Comparison of ENCODE assay signal across 8 mouse cellular contexts in the genomic region with DNA sequence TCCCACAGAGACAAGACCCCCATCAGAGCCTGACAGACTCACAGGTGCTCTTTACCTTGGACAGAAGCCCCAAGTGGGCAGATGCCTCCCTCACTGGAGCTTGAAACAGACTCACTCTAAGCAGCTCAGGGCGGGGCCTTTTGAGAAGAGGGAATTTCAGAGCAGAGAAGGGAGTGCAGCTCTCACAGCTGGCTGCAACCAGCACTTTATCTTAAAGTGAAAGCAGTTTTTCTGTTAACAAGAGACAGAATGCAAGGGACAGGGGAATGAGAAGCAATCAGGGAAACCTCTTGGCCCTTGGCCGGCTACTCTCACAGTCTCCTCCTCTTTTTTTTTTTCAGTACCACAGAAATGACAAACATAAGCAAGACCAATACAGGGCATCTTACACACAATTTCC. TPM values are rescaled to one million over a fixed set of nuclear protein-coding genes. Genes with fewer than 3 reads are reported as not detected.
DNase-seq lines count a peak whose midpoint lies in the region; ATAC-seq lines count a peak whose summit lies in the region.

No protein-coding gene starts in this region.

- no peak for ATAC-seq in limb, embryonic 15.5 days (ENCODE audit: insufficient number of reproducible peaks, low FRiP score, low TSS enrichment, low read depth)

- no peaks in the 10 kb centered on the region for H3K36me3 ChIP-seq in heart, embryonic 10.5 days
- no peaks in the 10 kb centered on the region for H3K36me3 ChIP-seq in limb, embryonic 15.5 days

- H3K27ac ChIP-seq in heart, embryonic 10.5 days, result no peak overlapping the region
- H3K27ac ChIP-seq in limb, embryonic 15.5 days, result 0 out of 2 replicates have a peak overlapping the region, but pooled peaks have one; percentile 8

- H3K4me3 ChIP-seq in heart, embryonic 10.5 days, result no peak overlapping the region
- no peak overlapping the region for H3K4me3 ChIP-seq in limb, embryonic 15.5 days

- 7% methylated on average over 2 of the region's 2 CpGs for WGBS in heart, embryonic 10.5 days
- 14% methylated on average over 2 of the region's 2 CpGs for WGBS in limb, embryonic 15.5 days

- H3K4me1 ChIP-seq in heart, embryonic 10.5 days, result peaks cover 9% of the 10 kb centered on the region; the same call in 1 of the 2 replicates
- 0 out of 2 replicates have a peak, but pooled peaks cover 2% of the 10 kb centered on the region for H3K4me1 ChIP-seq in limb, embryonic 15.5 days

- no peaks in the 10 kb centered on the region for H3K9me3 ChIP-seq in heart, embryonic 10.5 days
- no peaks in the 10 kb centered on the region for H3K9me3 ChIP-seq in limb, embryonic 15.5 days

- no peaks in the 10 kb centered on the region for H3K27me3 ChIP-seq in heart, embryonic 10.5 days (ENCODE audit: insufficient read depth, poor library complexity, severe bottlenecking)
- H3K27me3 ChIP-seq in limb, embryonic 15.5 days, result no peaks in the 10 kb centered on the region

- H3K4me2 ChIP-seq in limb, embryonic 15.5 days, result peak overlapping the region; percentile 17; the same call in 1 of the 2 replicates

- H3K9ac ChIP-seq in limb, embryonic 15.5 days, result no peak overlapping the region

- DNase-seq in heart, adult 11 months, result peak; percentile 97
- no peak for DNase-seq in heart, embryonic 10.5 days (ENCODE audit: low spot score)
- DNase-seq in gastrocnemius, postnatal 10 days, result peak; percentile 17
- peak; percentile 49 for DNase-seq in testis, postnatal 10 days (ENCODE audit: low spot score)
- no peak for DNase-seq in frontal cortex, postnatal 14 days (ENCODE audit: low spot score in 2 of 2)
- DNase-seq in layer of hippocampus, adult 8-10 months (ENCODE audit: low spot score in 2 of 2), result no peak
- no peak for DNase-seq in T-cell, adult 2 months (ENCODE audit: low spot score)

RNA-seq across cellular contexts. Expression of gene B3galnt1, which starts 56.2 kb away (rescaled TPM):
- polyA plus RNA-seq in heart, embryonic 10.5 days (2016; fragmentation: Nextera tagmentation; extraction: Ambion mirVana), result 26.5 and 27.7 TPM in 2 replicates
- total RNA-seq in gastrocnemius, postnatal 10 days (2021), result 1 to 10 TPM; 8.9 to 10.0 TPM
- 48.5 and 50.7 TPM in 2 replicates for polyA plus RNA-seq in limb, embryonic 15.5 days (2015; fragmentation: Nextera tagmentation; extraction: Ambion mirVana)
- 10 to 100 TPM; 41.6 to 44.5 (median 42.1) TPM for total RNA-seq in layer of hippocampus, adult 8-10 months (2022)

Comparison
In these comparisons a context has a peak if more than half of its experiments do, and no peak if none do; other contexts are left out.
1. DNase-seq: peak in heart, adult 11 months (single experiment), gastrocnemius, postnatal 10 days (single experiment) and testis, postnatal 10 days (single experiment); none in heart, embryonic 10.5 days (single experiment), frontal cortex, postnatal 14 days (0 of 2), layer of hippocampus, adult 8-10 months (0 of 2) and T-cell, adult 2 months (single experiment).